Mouse (Mus musculus): Measurements from ENCODE around the gene Pik3cb. TPM values are rescaled to one million over a fixed set of nuclear protein-coding genes. Genes with fewer than 3 reads are reported as not detected.

Gene Pik3cb
- total RNA-seq, 2 experiments from 2014 or later = 4.3 TPM

GRCm38 (mm10) chr9:99095192-99095591, 45.2 kb downstream of the Pik3cb start:
- DNase-seq (ENCODE audit: low spot score in 2 of 2) = no peak

GRCm38 (mm10) chr9:99090546-99090945, 49.9 kb downstream of the Pik3cb start:
- no peak for DNase-seq (ENCODE audit: low spot score in 2 of 2)

GRCm38 (mm10) chr9:99089904-99090303, 50.5 kb downstream of the Pik3cb start:
- DNase-seq (ENCODE audit: low spot score in 2 of 2) = no peak

GRCm38 (mm10) chr9:99081718-99082117, 58.7 kb downstream of the Pik3cb start:
- DNase-seq (ENCODE audit: low spot score in 2 of 2) = no peak

- DNase-seq (ENCODE audit: low spot score in 2 of 2) = no peak
Observed at GRCm38 (mm10) chr9:99081308-99081707, 59.1 kb downstream of the Pik3cb start.

GRCm38 (mm10) chr9:99080657-99081056, 59.8 kb downstream of the Pik3cb start:
- DNase-seq (ENCODE audit: low spot score in 2 of 2) = no peak

GRCm38 (mm10) chr9:99074462-99074861, 66.0 kb downstream of the Pik3cb start:
- no peak for DNase-seq (ENCODE audit: low spot score in 2 of 2)

- no peak for DNase-seq (ENCODE audit: low spot score in 2 of 2)
Observed at GRCm38 (mm10) chr9:99072538-99072937, 67.9 kb downstream of the Pik3cb start.

GRCm38 (mm10) chr9:99065311-99065710, 75.1 kb downstream of the Pik3cb start:
- DNase-seq (ENCODE audit: low spot score in 2 of 2) = no peak

GRCm38 (mm10) chr9:99064216-99064615, 76.2 kb downstream of the Pik3cb start:
- no peak for DNase-seq (ENCODE audit: low spot score in 2 of 2)

- peak; percentile 60 to 73 for DNase-seq (ENCODE audit: low spot score in 2 of 2)
Observed at GRCm38 (mm10) chr9:99062544-99062943, 77.9 kb downstream of the Pik3cb start.

GRCm38 (mm10) chr9:99057751-99058150, 82.7 kb downstream of the Pik3cb start:
- DNase-seq (ENCODE audit: low spot score in 2 of 2) = no peak

GRCm38 (mm10) chr9:99049760-99050159, 90.7 kb downstream of the Pik3cb start:
- DNase-seq (ENCODE audit: low spot score in 2 of 2) = no peak

GRCm38 (mm10) chr9:99048724-99049250, 91.6 kb downstream of the Pik3cb start:
- DNase-seq (ENCODE audit: low spot score in 2 of 2) = no peak

GRCm38 (mm10) chr9:99044761-99045160, 95.7 kb downstream of the Pik3cb start:
- no peak for DNase-seq (ENCODE audit: low spot score in 2 of 2)

GRCm38 (mm10) chr9:99042641-99043040, 97.8 kb downstream of the Pik3cb start:
- no peak for DNase-seq (ENCODE audit: low spot score in 2 of 2)

- DNase-seq (ENCODE audit: low spot score in 2 of 2) = no peak
Observed at GRCm38 (mm10) chr9:99041994-99042393, 98.4 kb downstream of the Pik3cb start.

- DNase-seq (ENCODE audit: low spot score in 2 of 2) = no peak
Observed at GRCm38 (mm10) chr9:99035575-99035974, 104.8 kb downstream of the Pik3cb start, which contains the start of gene Gm1123. Gene Gm1123, minus strand, starts transcription at chr9:99035715.

GRCm38 (mm10) chr9:99034111-99034510, 106.3 kb downstream of the Pik3cb start:
- DNase-seq (ENCODE audit: low spot score in 2 of 2) = no peak

- no peak for DNase-seq (ENCODE audit: low spot score in 2 of 2)
Observed at GRCm38 (mm10) chr9:99032031-99032430, 108.4 kb downstream of the Pik3cb start.

- no peak for DNase-seq (ENCODE audit: low spot score in 2 of 2)
Observed at GRCm38 (mm10) chr9:99021751-99022150, 118.7 kb downstream of the Pik3cb start.

GRCm38 (mm10) chr9:99021166-99021565, 119.3 kb downstream of the Pik3cb start:
- no peak for DNase-seq (ENCODE audit: low spot score in 2 of 2)

GRCm38 (mm10) chr9:99017679-99018078, 122.7 kb downstream of the Pik3cb start:
- DNase-seq (ENCODE audit: low spot score in 2 of 2) = no peak

GRCm38 (mm10) chr9:99016759-99017158, 123.7 kb downstream of the Pik3cb start:
- DNase-seq (ENCODE audit: low spot score in 2 of 2) = no peak

Data from gastrocnemius, postnatal 4 days (tissue).